Mouse (Mus musculus): ENCODE results near the gene Tnfrsf1a. TPM values are rescaled to one million over a fixed set of nuclear protein-coding genes. Genes with fewer than 3 reads are reported as not detected.

Tnfrsf1a gene
- polyA plus RNA-seq, 1 experiment from 2014 or later: 190 TPM

- ChIA-PET CTCF (interaction anchor here (1.0 kb wide), 1 partner anchor 69 kb away, joined by 3 read pairs; no protein-coding TSS in a partner anchor), POLR2A (no interaction called here)
- in situ Hi-C loops (cut with MboI; ENCODE audit: low pct_unique_long_range_greater_than_20kb): no loop called here
- no peak for DNase-seq (ENCODE audit: low read depth, low spot score)
- no peak for TF ChIP-seq CTCF (IDR thresholded peaks at IDR 0.05)
- no peak for ATAC-seq
- no peaks in the 10 kb centered on the region for H3K27me3 ChIP-seq
These were observed 5.1 kb upstream of the Tnfrsf1a start for GRCm38 (mm10) chr6:125344084-125344483.

GRCm38 (mm10) chr6:125344866-125345265 is 4.3 kb upstream of the Tnfrsf1a start:
- TF ChIP-seq CTCF (IDR thresholded peaks at IDR 0.05): no peak
- ChIA-PET CTCF (interaction anchor here (1.0 kb wide), 1 partner anchor 70 kb away, joined by 3 read pairs; no protein-coding TSS in a partner anchor), POLR2A (interaction anchor here (0.6 kb wide), 1 partner anchor 16 kb away, joined by 4 read pairs; no protein-coding TSS in a partner anchor)
- no peaks in the 10 kb centered on the region for H3K27me3 ChIP-seq
- DNase-seq (ENCODE audit: low read depth, low spot score): no peak
- in situ Hi-C loops (cut with MboI; ENCODE audit: low pct_unique_long_range_greater_than_20kb): no loop called here
- no peak for ATAC-seq

- POLR2A ChIA-PET: no interaction called here
- no peak for TF ChIP-seq CTCF (IDR thresholded peaks at IDR 0.05)
- H3K27me3 ChIP-seq: no peaks in the 10 kb centered on the region
- CTCF ChIA-PET: no interaction called here
- no peak for DNase-seq (ENCODE audit: low read depth, low spot score)
- in situ Hi-C loops (cut with MboI; ENCODE audit: low pct_unique_long_range_greater_than_20kb): no loop called here
- no peak for ATAC-seq
These were observed 3.5 kb upstream of the Tnfrsf1a start for GRCm38 (mm10) chr6:125345625-125346024.

GRCm38 (mm10) chr6:125346029-125346428 is 3.1 kb upstream of the Tnfrsf1a start:
- ATAC-seq (no peak), DNase-seq (ENCODE audit: low read depth, low spot score) (no peak)
- ChIA-PET POLR2A (no interaction called here), CTCF (no interaction called here)
- in situ Hi-C loops (cut with MboI; ENCODE audit: low pct_unique_long_range_greater_than_20kb): no loop called here
- H3K27me3 ChIP-seq: no peaks in the 10 kb centered on the region
- no peak for TF ChIP-seq CTCF (IDR thresholded peaks at IDR 0.05)

GRCm38 (mm10) chr6:125349575-125350230 is 541 bp downstream of the Tnfrsf1a start:
- no peak for TF ChIP-seq CTCF (IDR thresholded peaks at IDR 0.05)
- ATAC-seq (peak; percentile 49), DNase-seq (ENCODE audit: low read depth, low spot score) (no peak)
- CTCF ChIA-PET: interaction anchor here (0.7 to 1.6 kb wide), 4 partner anchors 21 to 255 kb away, joined by 3 read pairs; no protein-coding TSS in a partner anchor
- POLR2A ChIA-PET: interaction anchor here (0.7 to 2.1 kb wide), 5 partner anchors 14 to 65 kb away, joined by 3 to 15 read pairs (median 3); partner anchors contain the start of gene Ltbr
- in situ Hi-C loops (cut with MboI; ENCODE audit: low pct_unique_long_range_greater_than_20kb): loop anchor here (10.0 kb wide), 1 partner anchor 215 kb away; the partner anchor contains the start of gene Nop2
- H3K27me3 ChIP-seq: no peaks in the 10 kb centered on the region

GRCm38 (mm10) chr6:125350231-125350994 is 1.3 kb downstream of the Tnfrsf1a start:
- POLR2A ChIA-PET: interaction anchor here (0.6 to 2.1 kb wide), 5 partner anchors 14 to 218 kb away, joined by 3 to 15 read pairs (median 6); partner anchors contain the start of gene Ltbr

GRCm38 (mm10) chr6:125350995-125351324 is 1.8 kb downstream of the Tnfrsf1a start:
- in situ Hi-C loops (cut with MboI; ENCODE audit: low pct_unique_long_range_greater_than_20kb): loop anchor here (10.0 kb wide), 1 partner anchor 216 kb away; the partner anchor contains the start of gene Nop2
- no peak for TF ChIP-seq CTCF (IDR thresholded peaks at IDR 0.05)
- no peaks in the 10 kb centered on the region for H3K27me3 ChIP-seq
- CTCF ChIA-PET: interaction anchor here (1.6 kb wide), 1 partner anchor 74 kb away, joined by 3 read pairs; no protein-coding TSS in a partner anchor
- POLR2A ChIA-PET: no interaction called here
- no peak for ATAC-seq
- DNase-seq (ENCODE audit: low read depth, low spot score): no peak

More at GRCm38 (mm10) chr6:125350231-125350994, 1.3 kb downstream of the Tnfrsf1a start:
- no peak for ATAC-seq
- H3K27me3 ChIP-seq: no peaks in the 10 kb centered on the region
- no peak for DNase-seq (ENCODE audit: low read depth, low spot score)
- CTCF ChIA-PET: interaction anchor here (0.7 to 1.6 kb wide), 3 partner anchors 22 to 75 kb away, joined by 3 read pairs; no protein-coding TSS in a partner anchor
- no peak for TF ChIP-seq CTCF (IDR thresholded peaks at IDR 0.05)
- in situ Hi-C loops (cut with MboI; ENCODE audit: low pct_unique_long_range_greater_than_20kb): loop anchor here (10.0 kb wide), 1 partner anchor 216 kb away; the partner anchor contains the start of gene Nop2

GRCm38 (mm10) chr6:125351368-125352045 is 2.3 kb downstream of the Tnfrsf1a start:
- no peak for ATAC-seq
- CTCF ChIA-PET: interaction anchor here (0.9 to 1.6 kb wide), 2 partner anchors 9 to 74 kb away, joined by 3 read pairs; no protein-coding TSS in a partner anchor
- POLR2A ChIA-PET: no interaction called here
- no peak for TF ChIP-seq CTCF (IDR thresholded peaks at IDR 0.05)
- no peak for DNase-seq (ENCODE audit: low read depth, low spot score)
- no peaks in the 10 kb centered on the region for H3K27me3 ChIP-seq
- in situ Hi-C loops (cut with MboI; ENCODE audit: low pct_unique_long_range_greater_than_20kb): loop anchor here (10.0 kb wide), 1 partner anchor 217 kb away; the partner anchor contains the start of gene Nop2

GRCm38 (mm10) chr6:125352046-125352384 is 2.9 kb downstream of the Tnfrsf1a start:
- CTCF ChIA-PET: interaction anchor here (0.9 kb wide), 1 partner anchor 10 kb away, joined by 3 read pairs; no protein-coding TSS in a partner anchor
- in situ Hi-C loops (cut with MboI; ENCODE audit: low pct_unique_long_range_greater_than_20kb): loop anchor here (10.0 kb wide), 1 partner anchor 217 kb away; the partner anchor contains the start of gene Nop2

GRCm38 (mm10) chr6:125352811-125353210 is 3.6 kb downstream of the Tnfrsf1a start:
- POLR2A ChIA-PET: interaction anchor here (0.8 kb wide), 1 partner anchor 11 kb away, joined by 4 read pairs; no protein-coding TSS in a partner anchor
- H3K27me3 ChIP-seq: no peaks in the 10 kb centered on the region
- in situ Hi-C loops (cut with MboI; ENCODE audit: low pct_unique_long_range_greater_than_20kb): loop anchor here (10.0 kb wide), 1 partner anchor 218 kb away; the partner anchor contains the start of gene Nop2
- CTCF ChIA-PET: interaction anchor here (0.9 kb wide), 1 partner anchor 61 kb away, joined by 3 read pairs; no protein-coding TSS in a partner anchor
- DNase-seq (ENCODE audit: low read depth, low spot score) (no peak), ATAC-seq (no peak)
- no peak for TF ChIP-seq CTCF (IDR thresholded peaks at IDR 0.05)

More at GRCm38 (mm10) chr6:125352046-125352384, 2.9 kb downstream of the Tnfrsf1a start:
- DNase-seq (ENCODE audit: low read depth, low spot score) (no peak), ATAC-seq (no peak)
- POLR2A ChIA-PET: no interaction called here
- TF ChIP-seq CTCF (IDR thresholded peaks at IDR 0.05): no peak
- H3K27me3 ChIP-seq: no peaks in the 10 kb centered on the region
